Mouse (Mus musculus) MEL (cell line): ENCODE measurements around the gene Robo1. TPM values are rescaled to one million over a fixed set of nuclear protein-coding genes. Genes with fewer than 3 reads are reported as not detected.

Source experiments
- DNase-seq: peaks from one replicate; pipeline ENCODE4 v3.0.0; 2011; ENCODE audit warnings: low read depth, low spot score
- H3K27ac ChIP-seq: 2 replicates; pipeline ENCODE4 v1.5.1; 2012; ENCODE audit warnings: low read depth, mild to moderate bottlenecking, control low read depth, low read length, moderate library complexity; ENCODE audit not compliant: control insufficient read depth
- H3K27me3 ChIP-seq, 2 experiments: fragments of 150-350 bp in 1 of 2; sonication (generic) in 1 of 2; 2 replicates each; pipeline ENCODE4 v1.6.1; 2012; ENCODE audit warnings: low read length in 2 of 2, mild to moderate bottlenecking in 2 of 2, improper control_type of control experiment in 1 of 2, moderate library complexity in 1 of 2; ENCODE audit not compliant: insufficient read depth in 2 of 2, control insufficient read depth in 1 of 2
- H3K36me3 ChIP-seq, 2 experiments: 2 replicates each; pipeline ENCODE4 v1.6.1; 2012 to 2014; ENCODE audit warnings: low read length in 2 of 2, improper control_type of control experiment in 1 of 2, inconsistent platforms in 1 of 2, mild to moderate bottlenecking in 1 of 2; ENCODE audit not compliant: insufficient read depth in 2 of 2, control insufficient read depth in 1 of 2
- H3K4me1 ChIP-seq, 2 experiments: fragments of 150-350 bp in 1 of 2; sonication (generic) in 1 of 2; 2 replicates each; pipeline ENCODE4 v1.6.1; 2012; ENCODE audit warnings: low read length in 2 of 2, improper control_type of control experiment in 1 of 2, mild to moderate bottlenecking in 1 of 2; ENCODE audit not compliant: insufficient read depth in 2 of 2, control insufficient read depth in 1 of 2
- H3K4me3 ChIP-seq, 2 experiments: fragments of 150-350 bp in 1 of 2; sonication (generic) in 1 of 2; 2 replicates each; pipeline ENCODE4 v1.5.1; 2012; ENCODE audit warnings: low read depth in 2 of 2, low read length in 2 of 2, mild to moderate bottlenecking in 2 of 2, moderate library complexity in 2 of 2, control low read depth in 1 of 2, improper control_type of control experiment in 1 of 2; ENCODE audit not compliant: control insufficient read depth in 1 of 2, insufficient read depth in 1 of 2
- H3K79me2 ChIP-seq: 2 replicates; pipeline ENCODE4 v1.6.1; 2012; ENCODE audit warnings: mild to moderate bottlenecking, low read length, moderate library complexity; ENCODE audit not compliant: control insufficient read depth, poor library complexity, insufficient read depth
- H3K9ac ChIP-seq: 2 replicates; pipeline ENCODE4 v1.6.1; 2012; ENCODE audit warnings: low read depth, mild to moderate bottlenecking, control low read depth, low read length, moderate library complexity; ENCODE audit not compliant: control insufficient read depth, poor library complexity, severe bottlenecking
- H3K9me3 ChIP-seq: fragments of 150-350 bp; sonication (generic); replicated peaks from 2 replicates; pipeline ENCODE4 v1.6.1; 2012; ENCODE audit warnings: mild to moderate bottlenecking, low read length, improper control_type of control experiment, moderate library complexity; ENCODE audit not compliant: insufficient read depth
- BHLHE40 ChIP-seq: IDR thresholded peaks from 2 replicates; pipeline ENCODE4 v1.6.1; 2012; ENCODE audit warnings: low read depth, mild to moderate bottlenecking, inconsistent platforms, low read length, improper control_type of control experiment, borderline replicate concordance
- CHD1 ChIP-seq: IDR thresholded peaks from 2 replicates; pipeline ENCODE4 v1.6.1; 2012; ENCODE audit warnings: low read depth, mild to moderate bottlenecking, inconsistent platforms, low read length, improper control_type of control experiment
- CHD2 ChIP-seq: IDR thresholded peaks from 2 replicates; pipeline ENCODE4 v1.6.1; 2011; ENCODE audit warnings: low read length, improper control_type of control experiment
- CTCF ChIP-seq, 3 experiments: IDR thresholded peaks in 2 of 3; conservative IDR thresholded peaks in 1 of 3; 2 replicates each; pipeline ENCODE4 v1.5.1; 2011 to 2012; ENCODE audit warnings: low read length in 3 of 3, low read depth in 2 of 3, mild to moderate bottlenecking in 2 of 3, improper control_type of control experiment in 1 of 3, inconsistent platforms in 1 of 3, mixed read lengths in 1 of 3, moderate library complexity in 1 of 3; ENCODE audit not compliant: control insufficient read depth in 1 of 3, insufficient read depth in 1 of 3, poor library complexity in 1 of 3, severe bottlenecking in 1 of 3
- E2F4 ChIP-seq: IDR thresholded peaks from 2 replicates; pipeline ENCODE4 v1.6.1; 2011; ENCODE audit warnings: low read depth, low read length, improper control_type of control experiment, borderline replicate concordance
- EP300 ChIP-seq, 2 experiments: IDR thresholded peaks; 2 replicates each; pipeline ENCODE4 v1.6.1; 2011; ENCODE audit warnings: improper control_type of control experiment in 2 of 2, low read length in 2 of 2, low read depth in 1 of 2, mild to moderate bottlenecking in 1 of 2
- ETS1 ChIP-seq: IDR thresholded peaks from 2 replicates; pipeline ENCODE4 v1.6.1; 2012; ENCODE audit warnings: low read depth, mild to moderate bottlenecking, inconsistent platforms, low read length, improper control_type of control experiment, moderate library complexity
- GABPA ChIP-seq: IDR thresholded peaks from 2 replicates; pipeline ENCODE4 v1.6.1; 2012; ENCODE audit warnings: low read depth, mild to moderate bottlenecking, inconsistent platforms, low read length, improper control_type of control experiment, moderate library complexity
- HCFC1 ChIP-seq: IDR thresholded peaks from 2 replicates; pipeline ENCODE4 v1.6.1; 2012; ENCODE audit warnings: low read depth, mild to moderate bottlenecking, inconsistent platforms, low read length, improper control_type of control experiment, moderate library complexity
- JUND ChIP-seq: IDR thresholded peaks from 2 replicates; pipeline ENCODE4 v1.6.1; 2011; ENCODE audit warnings: low read depth, mild to moderate bottlenecking, improper control_type of control experiment, low read length
- KAT2A ChIP-seq: conservative IDR thresholded peaks from 2 replicates; pipeline ENCODE4 v1.6.1; 2012; ENCODE audit warnings: low read depth, low read length, improper control_type of control experiment, inconsistent platforms
- MAFK ChIP-seq: IDR thresholded peaks from 2 replicates; pipeline ENCODE4 v1.6.1; 2011; ENCODE audit warnings: low read depth, mild to moderate bottlenecking, low read length, improper control_type of control experiment, borderline replicate concordance
- MAZ ChIP-seq: IDR thresholded peaks from 2 replicates; pipeline ENCODE4 v1.6.1; 2012; ENCODE audit warnings: low read depth, mild to moderate bottlenecking, inconsistent platforms, low read length, improper control_type of control experiment
- MEF2A ChIP-seq: IDR thresholded peaks from 2 replicates; pipeline ENCODE4 v1.6.1; 2014; ENCODE audit warnings: low read depth, mild to moderate bottlenecking, inconsistent platforms, low read length, improper control_type of control experiment; ENCODE audit not compliant: poor library complexity, insufficient replicate concordance, severe bottlenecking; ENCODE audit errors: extremely low read depth
- MXI1 ChIP-seq: IDR thresholded peaks from 2 replicates; pipeline ENCODE4 v1.6.1; 2011; ENCODE audit warnings: mild to moderate bottlenecking, low read depth, low read length, improper control_type of control experiment
- MYB ChIP-seq: IDR thresholded peaks from 2 replicates; pipeline ENCODE4 v1.6.1; 2011; ENCODE audit warnings: mild to moderate bottlenecking, low read depth, low read length, improper control_type of control experiment
- MYC ChIP-seq: IDR thresholded peaks from 2 replicates; pipeline ENCODE4 v1.6.1; 2011; ENCODE audit warnings: low read depth, mild to moderate bottlenecking, low read length, improper control_type of control experiment, moderate library complexity
- NRF1 ChIP-seq: IDR thresholded peaks from 2 replicates; pipeline ENCODE4 v1.6.1; 2014; ENCODE audit warnings: low read depth, mild to moderate bottlenecking, inconsistent platforms, low read length, improper control_type of control experiment, moderate library complexity; ENCODE audit not compliant: poor library complexity, insufficient read depth, severe bottlenecking
- POLR2A ChIP-seq, 2 experiments: IDR thresholded peaks; 2 replicates each; pipeline ENCODE4 v1.6.1; 2011 to 2012; ENCODE audit warnings: low read length in 2 of 2, mild to moderate bottlenecking in 2 of 2, control low read depth in 1 of 2, improper control_type of control experiment in 1 of 2, low read depth in 1 of 2, moderate library complexity in 1 of 2; ENCODE audit not compliant: control insufficient read depth in 1 of 2, insufficient read depth in 1 of 2, poor library complexity in 1 of 2
- SMC3 ChIP-seq: IDR thresholded peaks from 2 replicates; pipeline ENCODE4 v1.6.1; 2011; ENCODE audit warnings: low read depth, low read length, improper control_type of control experiment
- TAL1 ChIP-seq: IDR thresholded peaks from 2 replicates; pipeline ENCODE4 v1.6.1; 2012; ENCODE audit warnings: mild to moderate bottlenecking, inconsistent platforms, low read length, moderate library complexity, mixed read lengths
- TBP ChIP-seq: IDR thresholded peaks from 2 replicates; pipeline ENCODE4 v1.8.0; 2011; ENCODE audit warnings: low read depth, low read length, improper control_type of control experiment
- TCF12 ChIP-seq: IDR thresholded peaks from 2 replicates; pipeline ENCODE4 v1.6.1; 2014; ENCODE audit warnings: low read depth, mild to moderate bottlenecking, inconsistent platforms, low read length, improper control_type of control experiment, moderate library complexity
- USF1 ChIP-seq: IDR thresholded peaks from 2 replicates; pipeline ENCODE4 v1.6.1; 2014; ENCODE audit warnings: low read depth, mild to moderate bottlenecking, inconsistent platforms, low read length, improper control_type of control experiment, moderate library complexity
- USF2 ChIP-seq, 2 experiments: IDR thresholded peaks; 2 replicates each; pipeline ENCODE4 v1.6.1; 2011 to 2012; ENCODE audit warnings: improper control_type of control experiment in 2 of 2, low read length in 2 of 2, borderline replicate concordance in 1 of 2, inconsistent platforms in 1 of 2, low read depth in 1 of 2, mild to moderate bottlenecking in 1 of 2; ENCODE audit not compliant: insufficient read depth in 1 of 2
- ZC3H11A ChIP-seq: IDR thresholded peaks from 2 replicates; pipeline ENCODE4 v1.6.1; 2012; ENCODE audit warnings: low read depth, mild to moderate bottlenecking, inconsistent platforms, low read length, improper control_type of control experiment
- ZKSCAN1 ChIP-seq: IDR thresholded peaks from 2 replicates; pipeline ENCODE4 v1.6.1; 2012; ENCODE audit warnings: low read depth, mild to moderate bottlenecking, inconsistent platforms, low read length, improper control_type of control experiment, moderate library complexity
- ZMIZ1 ChIP-seq: IDR thresholded peaks from 2 replicates; pipeline ENCODE4 v1.6.1; 2012; ENCODE audit warnings: low read depth, mild to moderate bottlenecking, inconsistent platforms, low read length, improper control_type of control experiment, moderate library complexity
- ZNF384 ChIP-seq: IDR thresholded peaks from 2 replicates; pipeline ENCODE4 v1.6.1; 2012; ENCODE audit warnings: low read depth, mild to moderate bottlenecking, inconsistent platforms, low read length, improper control_type of control experiment
- polyA plus RNA-seq, 2 experiments: library from polyadenylated mRNA; stranded (reverse) in 1 of 2; unstranded in 1 of 2; fragments of >175 nt in 1 of 2; fragments of >200 nt in 1 of 2; gene quantifications; 2 replicates each; pipeline versions ENCODE4 v1.2.1 to v1.2.4; 2012; ENCODE audit warnings: low replicate concordance in 2 of 2, low read depth in 1 of 2; ENCODE audit not compliant: insufficient read length in 2 of 2, insufficient read depth in 1 of 2, missing spikeins in 1 of 2
- total RNA-seq: library from RNA; depleted of rRNA; stranded (reverse); fragments of 300-350 nt; gene quantifications from 2 replicates; pipeline ENCODE4 v1.2.3, GENCODE M21; 2012

Gene Robo1
- total and polyA plus RNA-seq, 3 experiments: not detected

DNA sequence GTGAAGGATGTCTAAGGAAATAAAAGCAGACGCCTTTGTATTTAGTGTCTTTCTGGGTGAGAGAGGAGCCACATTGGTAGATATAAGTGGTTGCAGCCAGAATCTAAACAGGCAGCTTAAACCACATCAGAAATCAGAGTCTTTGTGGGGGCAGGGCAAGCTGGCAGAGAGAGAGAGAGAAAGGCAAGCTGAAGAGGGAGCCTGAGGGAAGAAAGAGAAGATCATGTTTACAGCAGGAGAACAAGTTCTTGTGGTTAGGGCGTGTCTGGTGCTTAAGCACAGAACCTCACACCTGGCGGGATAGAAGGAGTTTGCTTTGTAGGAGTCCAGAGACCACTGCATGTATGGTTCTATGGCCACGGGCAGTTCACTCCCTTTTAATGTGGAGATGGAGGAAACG lies 42.3 kb downstream of the Robo1 start:
- H3K4me3 ChIP-seq: no peak overlapping the region
- no peaks in the 10 kb centered on the region for H3K4me1 ChIP-seq
- H3K9ac ChIP-seq: no peak overlapping the region
- DNase-seq: no peak
- H3K9me3 ChIP-seq: no peaks in the 10 kb centered on the region
- H3K27ac ChIP-seq: no peak overlapping the region
- H3K79me2 ChIP-seq: no peaks in the 10 kb centered on the region
- no peaks in the 10 kb centered on the region for H3K27me3 ChIP-seq
- TF ChIP-seq EP300 (IDR thresholded peaks at IDR 0.05; ENCODE audit: low read depth in 1 of 2, low read length in 2 of 2) (no peak), ETS1 (no peak), CHD2 (no peak), JUND (no peak), ZC3H11A (no peak), HCFC1 (no peak), ZMIZ1 (no peak), KAT2A (no peak), TBP (no peak), POLR2A (IDR thresholded peaks at IDR 0.05; ENCODE audit: control insufficient read depth in 1 of 2, insufficient read depth in 1 of 2, low read depth in 1 of 2, low read length in 2 of 2, poor library complexity in 1 of 2) (no peak), CHD1 (no peak), MAFK (no peak), BHLHE40 (no peak), USF2 (IDR thresholded peaks at IDR 0.05; ENCODE audit: borderline replicate concordance in 1 of 2, insufficient read depth in 1 of 2, low read depth in 1 of 2, low read length in 2 of 2) (no peak)
- no peaks in the 10 kb centered on the region for H3K36me3 ChIP-seq

DNA sequence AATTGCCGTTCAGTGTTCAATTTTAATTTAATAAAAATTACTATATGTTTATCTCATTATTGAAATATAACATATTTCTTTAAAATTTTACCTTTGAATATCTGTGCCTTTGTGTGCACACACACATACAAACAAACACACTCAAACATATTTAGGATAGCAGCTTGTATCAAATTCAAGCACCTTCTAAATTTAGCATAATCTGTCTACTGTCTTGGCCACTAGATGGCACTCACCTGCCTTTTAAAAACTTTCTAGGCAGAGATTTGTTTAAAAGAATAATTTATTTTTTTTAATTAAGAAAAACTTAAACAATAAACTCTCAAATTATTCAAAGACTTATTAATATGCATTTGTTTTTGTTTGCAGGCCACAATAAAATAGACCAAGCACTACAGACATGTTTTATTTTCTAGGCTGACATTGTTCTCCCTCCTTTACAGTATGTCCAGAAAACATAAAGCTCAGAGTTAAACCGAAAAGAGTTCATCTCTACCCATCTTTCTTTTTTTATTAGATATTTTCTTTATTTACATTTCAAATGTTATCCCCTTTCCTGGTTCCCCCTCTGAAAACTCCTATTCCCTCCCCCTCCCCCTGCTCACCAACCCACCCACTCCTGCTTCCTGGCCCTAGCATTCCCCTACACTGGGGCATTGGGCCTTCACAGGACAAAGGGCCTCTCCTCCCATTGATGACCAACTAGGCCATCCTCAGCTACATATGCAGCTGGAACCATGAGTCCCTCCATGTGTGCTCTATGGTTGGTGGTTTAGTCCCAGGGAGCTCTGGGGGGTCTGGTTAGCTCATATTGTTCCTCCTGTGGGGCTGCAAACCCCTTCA lies 48.6 kb downstream of the Robo1 start:
- Histone ChIP-seq H3K27me3 (no peaks in the 10 kb centered on the region), H3K79me2 (no peaks in the 10 kb centered on the region), H3K4me1 (no peaks in the 10 kb centered on the region), H3K9ac (no peak overlapping the region), H3K9me3 (no peaks in the 10 kb centered on the region), H3K36me3 (no peaks in the 10 kb centered on the region), H3K27ac (no peak overlapping the region), H3K4me3 (no peak overlapping the region)
- DNase-seq: peak; percentile 22
- TF ChIP-seq ZNF384 (no peak), MAZ (no peak), MYB (no peak), MEF2A (no peak), USF1 (no peak), ZMIZ1 (no peak), TCF12 (no peak), USF2 (IDR thresholded peaks at IDR 0.05; ENCODE audit: borderline replicate concordance in 1 of 2, insufficient read depth in 1 of 2, low read depth in 1 of 2, low read length in 2 of 2) (no peak), ZC3H11A (peak; percentile 26; the same call in 1 of the 2 replicates), GABPA (no peak), CTCF (IDR thresholded peaks at IDR 0.05 in 2 of 3, conservative IDR thresholded peaks at IDR 0.05 in 1 of 3; ENCODE audit: control insufficient read depth in 1 of 3, insufficient read depth in 1 of 3, low read depth in 2 of 3, low read length in 3 of 3, poor library complexity in 1 of 3, severe bottlenecking in 1 of 3) (peak in 1 of 3 experiments; percentile 48; a peak in 3 of 6 replicates), E2F4 (no peak), KAT2A (no peak), TAL1 (no peak), MXI1 (no peak), NRF1 (no peak), CHD2 (no peak), EP300 (IDR thresholded peaks at IDR 0.05; ENCODE audit: low read depth in 1 of 2, low read length in 2 of 2) (no peak), SMC3 (peak; percentile 48), ZKSCAN1 (no peak), BHLHE40 (no peak), MYC (no peak)
